Mouse (Mus musculus) E14TG2a.4 (cell line): ENCODE results near the gene Zfp114.

Source experiments
- H3K27me3 ChIP-seq: 2 replicates; pipeline ENCODE4 v1.6.1; 2014; ENCODE audit warnings: low read length, control low read depth; ENCODE audit not compliant: insufficient read depth
- H3K36me3 ChIP-seq: 2 replicates; pipeline ENCODE4 v1.6.1; 2014; ENCODE audit warnings: low read length, control low read depth; ENCODE audit not compliant: insufficient read depth
- H3K4me1 ChIP-seq: replicated peaks from 2 replicates; pipeline ENCODE4 v1.6.1; 2014; ENCODE audit warnings: low read depth, low read length, control low read depth
- H3K4me3 ChIP-seq: replicated peaks from 2 replicates; pipeline ENCODE4 v1.5.1; 2014; ENCODE audit warnings: mild to moderate bottlenecking, low read length
- H3K9me3 ChIP-seq: 2 replicates; pipeline ENCODE4 v1.6.1; 2014; ENCODE audit warnings: low read length, control low read depth
- CTCF ChIP-seq: conservative IDR thresholded peaks from 2 replicates; pipeline ENCODE4 v1.5.1; 2014; ENCODE audit warnings: low read length
- NANOG ChIP-seq: IDR thresholded peaks from 2 replicates; pipeline ENCODE4 v1.6.1; 2014; ENCODE audit warnings: borderline replicate concordance, low read length, mixed read lengths
- POU5F1 ChIP-seq: IDR thresholded peaks from 2 replicates; pipeline ENCODE4 v1.6.1; 2014; ENCODE audit warnings: low read length, borderline replicate concordance

Zfp114 gene

DNA sequence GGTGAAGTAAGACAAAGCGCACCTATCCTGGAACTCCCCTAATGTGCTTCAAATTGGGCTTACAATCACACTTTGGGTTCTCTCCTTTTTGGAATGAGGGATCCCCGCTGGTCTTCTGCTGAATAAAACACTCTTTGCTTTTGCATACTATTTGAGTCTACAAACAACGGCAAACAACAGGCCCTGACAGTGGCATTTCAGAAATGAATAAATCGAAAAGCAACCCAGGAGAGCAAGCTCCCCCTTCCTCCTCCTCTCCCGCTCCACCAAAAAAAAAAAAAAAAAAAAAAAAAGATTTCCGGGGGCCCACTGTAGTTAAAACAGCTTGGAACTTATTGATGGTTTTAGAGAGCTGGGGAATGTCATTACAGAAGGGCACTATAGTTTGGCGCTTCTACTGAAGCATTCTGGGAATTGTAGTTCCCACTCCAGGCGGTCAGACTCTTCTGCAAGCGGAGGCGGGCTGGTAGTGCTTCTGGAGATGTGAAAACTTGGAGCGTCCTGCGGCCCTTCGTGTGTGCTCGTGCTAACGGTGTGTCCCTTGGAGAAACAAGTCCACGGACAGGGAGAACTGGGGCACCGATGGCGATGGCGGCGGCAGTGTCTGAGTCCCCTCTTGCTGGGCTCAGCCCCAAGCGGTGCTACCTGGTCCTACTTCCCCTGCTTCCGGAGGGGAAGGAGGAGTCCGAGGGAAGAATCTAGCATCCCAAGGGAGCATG is at the start of gene Zfp114:
Gene Zfp114, plus strand, starts transcription at position 443 of the 719 bp plus-strand sequence.
- TF ChIP-seq POU5F1, result no peak
- no peak for TF ChIP-seq CTCF
- no peak for TF ChIP-seq NANOG
- H3K27me3 ChIP-seq, result no peaks in the 10 kb centered on the region
- no peaks in the 10 kb centered on the region for H3K36me3 ChIP-seq
- H3K4me1 ChIP-seq, result peaks cover 9% of the 10 kb centered on the region
- no peaks in the 10 kb centered on the region for H3K9me3 ChIP-seq
- peak within 1 kb of the TSS; percentile 81 for H3K4me3 ChIP-seq

GRCm38 (mm10) chr7:24133425-24133995 is 41.4 kb upstream of the Zfp114 start:
- Histone ChIP-seq H3K27me3 (no peaks in the 10 kb centered on the region), H3K4me3 (peak overlapping the region; percentile 84)
- TF ChIP-seq POU5F1 (no peak), CTCF (no peak), NANOG (no peak)

DNA sequence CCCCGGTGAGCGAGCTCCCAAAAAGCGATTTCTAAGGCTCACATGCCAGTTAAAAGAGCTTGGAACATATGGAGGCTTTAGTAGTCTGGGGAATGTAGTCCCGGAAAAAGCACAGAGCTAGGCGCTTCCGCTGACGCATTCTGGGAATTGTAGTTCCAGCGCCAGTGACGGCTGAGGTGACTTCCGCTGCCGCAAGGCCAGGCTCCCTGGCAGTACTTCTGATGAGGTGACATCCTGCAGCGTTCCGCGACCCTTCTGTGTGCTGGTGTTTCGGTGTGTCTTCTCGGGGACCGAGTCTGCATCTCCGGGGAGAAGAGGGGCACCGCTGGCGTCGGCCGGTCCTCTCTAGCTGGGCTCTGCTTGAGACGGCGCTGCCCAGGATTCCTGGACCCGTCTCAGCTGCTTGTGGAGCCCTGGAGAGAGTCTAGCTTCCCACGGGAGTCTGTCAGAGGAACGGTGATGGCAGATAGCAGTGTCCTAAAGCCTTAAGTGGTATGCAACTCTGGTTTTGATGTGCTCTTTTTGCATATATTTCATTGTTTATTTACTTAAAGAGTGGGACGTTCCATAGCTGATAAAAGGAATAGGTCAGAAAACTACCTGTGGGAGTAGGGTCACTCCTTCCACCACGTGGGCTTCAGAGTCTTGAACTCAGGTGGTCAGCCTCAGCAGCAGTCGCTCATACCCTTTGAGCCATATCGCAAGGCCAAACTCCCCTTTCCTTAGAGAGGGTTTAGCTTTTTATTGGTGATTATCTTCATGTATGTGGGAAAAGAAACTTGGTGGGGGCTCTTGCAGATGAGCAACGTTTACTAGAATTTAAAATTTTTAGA is 40.6 kb upstream of the Zfp114 start, which contains the start of gene Zfp235:
Gene Zfp235, plus strand, starts transcription at position 174 of the 833 bp plus-strand sequence.
- Histone ChIP-seq H3K27me3 (no peaks in the 10 kb centered on the region), H3K4me3 (peak within 1 kb of the TSS; percentile 84), H3K9me3 (no peaks in the 10 kb centered on the region), H3K36me3 (peaks cover 13% of the 10 kb centered on the region), H3K4me1 (peaks cover 9% of the 10 kb centered on the region; the same call in 1 of the 2 replicates)
- TF ChIP-seq NANOG (no peak), CTCF (no peak), POU5F1 (no peak)

More at GRCm38 (mm10) chr7:24133425-24133995, 41.4 kb upstream of the Zfp114 start:
- H3K4me1 ChIP-seq, result peaks cover 9% of the 10 kb centered on the region; the same call in 1 of the 2 replicates
- H3K9me3 ChIP-seq, result no peaks in the 10 kb centered on the region
- H3K36me3 ChIP-seq, result peaks cover 13% of the 10 kb centered on the region

- Histone ChIP-seq H3K9me3 (no peaks in the 10 kb centered on the region), H3K27me3 (no peaks in the 10 kb centered on the region), H3K4me1 (no peaks in the 10 kb centered on the region), H3K36me3 (peaks cover 11% of the 10 kb centered on the region), H3K4me3 (no peak overlapping the region)
- TF ChIP-seq POU5F1 (no peak), CTCF (no peak), NANOG (no peak)
Observed at GRCm38 (mm10) chr7:24142566-24142965, 32.3 kb upstream of the Zfp114 start.

- Histone ChIP-seq H3K9me3 (peaks cover 7% of the 10 kb centered on the region; the same call in 1 of the 2 replicates), H3K27me3 (no peaks in the 10 kb centered on the region), H3K4me1 (no peaks in the 10 kb centered on the region), H3K4me3 (no peak overlapping the region), H3K36me3 (no peaks in the 10 kb centered on the region)
- TF ChIP-seq CTCF (peak; percentile 39), POU5F1 (no peak)
Observed at GRCm38 (mm10) chr7:24153272-24153671, 21.6 kb upstream of the Zfp114 start.

- Histone ChIP-seq H3K4me3 (no peak overlapping the region), H3K4me1 (0 out of 2 replicates have a peak, but pooled peaks cover 4% of the 10 kb centered on the region), H3K27me3 (no peaks in the 10 kb centered on the region), H3K9me3 (no peaks in the 10 kb centered on the region), H3K36me3 (no peaks in the 10 kb centered on the region)
- no peak for TF ChIP-seq CTCF
- no peak for TF ChIP-seq POU5F1
- no peak for TF ChIP-seq NANOG
Observed at GRCm38 (mm10) chr7:24172191-24172590, 2.7 kb upstream of the Zfp114 start.

- H3K36me3 ChIP-seq, result no peaks in the 10 kb centered on the region
- no peaks in the 10 kb centered on the region for H3K27me3 ChIP-seq
- peak overlapping the region; percentile 81 for H3K4me3 ChIP-seq
- H3K4me1 ChIP-seq, result peaks cover 9% of the 10 kb centered on the region
- no peaks in the 10 kb centered on the region for H3K9me3 ChIP-seq
- TF ChIP-seq POU5F1 (no peak), NANOG (no peak), CTCF (no peak)
Observed at GRCm38 (mm10) chr7:24175337-24175711, 464 bp downstream of the Zfp114 start.

DNA sequence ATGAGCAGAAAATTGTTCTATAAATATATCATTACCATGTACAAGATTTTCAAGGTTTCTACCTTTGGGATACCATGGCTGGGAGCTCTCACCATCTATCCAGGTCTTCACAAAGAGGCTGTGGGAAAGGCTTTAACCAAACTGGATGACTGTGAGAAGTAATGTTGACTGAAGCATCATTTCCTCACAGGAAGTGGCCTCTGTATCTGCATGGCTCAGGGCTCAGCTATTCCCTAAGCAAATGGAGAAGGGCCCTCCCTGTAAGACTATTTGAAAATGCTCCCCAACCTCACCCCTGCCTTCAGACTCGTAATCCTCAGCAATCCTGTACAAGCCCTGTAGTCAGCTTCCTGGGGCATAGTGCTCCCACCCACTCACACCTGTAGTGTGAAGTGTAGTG is 12.8 kb downstream of the Zfp114 start:
- TF ChIP-seq CTCF (no peak), NANOG (no peak)
- no peaks in the 10 kb centered on the region for H3K27me3 ChIP-seq
- no peaks in the 10 kb centered on the region for H3K9me3 ChIP-seq
- no peaks in the 10 kb centered on the region for H3K36me3 ChIP-seq
- H3K4me1 ChIP-seq, result 0 out of 2 replicates have a peak, but pooled peaks cover 4% of the 10 kb centered on the region
- H3K4me3 ChIP-seq, result no peak overlapping the region
